ENCODE assay signal across 8 mouse cellular contexts in the genomic region with DNA sequence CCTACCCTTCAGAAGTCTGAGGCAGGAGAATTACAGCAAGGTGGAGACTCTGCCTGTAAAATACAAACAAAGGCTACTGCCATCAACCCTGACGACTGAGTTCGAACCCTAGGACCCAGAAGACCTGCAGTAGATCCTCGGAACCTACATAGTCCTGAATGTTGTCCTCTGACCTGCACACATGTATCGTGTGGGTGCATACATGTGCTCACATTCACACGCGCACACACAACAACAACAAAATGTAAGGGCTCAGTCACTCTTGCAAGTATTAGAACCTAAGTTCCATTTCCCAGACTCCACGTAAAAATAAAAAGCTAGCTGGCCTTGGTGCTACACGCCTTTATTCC. TPM values are rescaled to one million over a fixed set of nuclear protein-coding genes. Genes with fewer than 3 reads are reported as not detected.
DNase-seq lines count a peak whose midpoint lies in the region; ATAC-seq lines count a peak whose summit lies in the region.

No protein-coding gene starts in this region.

- H3K27ac ChIP-seq in kidney, embryonic 14.5 days (ENCODE audit: low read depth, low read length), result no peak overlapping the region
- H3K27ac ChIP-seq in brown adipose tissue, adult 24 weeks (replicated peaks; ENCODE audit: low read depth, low read length), result peak overlapping the region; percentile 41
- peak overlapping the region; percentile 82 for H3K27ac ChIP-seq in hindbrain, embryonic 13.5 days
- H3K27ac ChIP-seq in midbrain, embryonic 12.5 days (replicated peaks), result peak overlapping the region; percentile 64

- no peaks in the 10 kb centered on the region for H3K27me3 ChIP-seq in kidney, embryonic 14.5 days (ENCODE audit: control insufficient read depth, insufficient read depth, low read length)
- H3K27me3 ChIP-seq in hindbrain, embryonic 13.5 days, result peaks cover 17% of the 10 kb centered on the region
- H3K27me3 ChIP-seq in midbrain, embryonic 12.5 days, result peaks cover 18% of the 10 kb centered on the region

- no peaks in the 10 kb centered on the region for H3K9me3 ChIP-seq in kidney, embryonic 14.5 days (ENCODE audit: control insufficient read depth, low read length)
- no peaks in the 10 kb centered on the region for H3K9me3 ChIP-seq in hindbrain, embryonic 13.5 days
- H3K9me3 ChIP-seq in midbrain, embryonic 12.5 days, result no peaks in the 10 kb centered on the region

- peaks cover 9% of the 10 kb centered on the region for H3K4me1 ChIP-seq in kidney, embryonic 14.5 days (ENCODE audit: control insufficient read depth, insufficient read depth, low read length)
- H3K4me1 ChIP-seq in brown adipose tissue, adult 24 weeks (ENCODE audit: control insufficient read depth, insufficient read depth, insufficient read length, low read length), result peaks cover 6% of the 10 kb centered on the region; the same call in 1 of the 2 replicates
- H3K4me1 ChIP-seq in hindbrain, embryonic 13.5 days (replicated peaks), result peaks cover 35% of the 10 kb centered on the region
- peaks cover 25% of the 10 kb centered on the region for H3K4me1 ChIP-seq in midbrain, embryonic 12.5 days

- peak overlapping the region; percentile 76 for H3K4me2 ChIP-seq in kidney, embryonic 14.5 days (replicated peaks; ENCODE audit: low read depth, low read length)
- H3K4me2 ChIP-seq in hindbrain, embryonic 13.5 days, result peak overlapping the region; percentile 85
- H3K4me2 ChIP-seq in midbrain, embryonic 12.5 days (replicated peaks), result peak overlapping the region; percentile 83

- no peak for DNase-seq in kidney, postnatal 25 days
- DNase-seq in layer of hippocampus, adult 18-20 months (ENCODE audit: low spot score in 2 of 2), result no peak
- no peak for DNase-seq in adrenal gland, adult 8-10 months
- no peak for DNase-seq in gastrocnemius, postnatal 36 days

- intact Hi-C loops in gastrocnemius, postnatal 36 days (cut with DNase I), result loop anchor here (5.0 kb wide), 1 partner anchor 37 kb away; no protein-coding TSS in a partner anchor

- H3K4me3 ChIP-seq in kidney, embryonic 14.5 days (ENCODE audit: low read length), result peak overlapping the region; percentile 95
- peak overlapping the region; percentile 98 for H3K4me3 ChIP-seq in brown adipose tissue, adult 24 weeks (ENCODE audit: insufficient read depth, low read depth, low read length)
- H3K4me3 ChIP-seq in hindbrain, embryonic 13.5 days, result peak overlapping the region; percentile 94
- peak overlapping the region; percentile 75 for H3K4me3 ChIP-seq in midbrain, embryonic 12.5 days

- H3K36me3 ChIP-seq in kidney, embryonic 14.5 days (ENCODE audit: control insufficient read depth, insufficient read depth, low read length), result peaks cover 25% of the 10 kb centered on the region
- peaks cover 24% of the 10 kb centered on the region for H3K36me3 ChIP-seq in hindbrain, embryonic 13.5 days
- H3K36me3 ChIP-seq in midbrain, embryonic 12.5 days, result peaks cover 31% of the 10 kb centered on the region

- 23% methylated on average over 8 of the region's 8 CpGs for WGBS in kidney, embryonic 14.5 days
- 29% methylated on average over 8 of the region's 8 CpGs for WGBS in hindbrain, embryonic 13.5 days
- WGBS in midbrain, embryonic 12.5 days, result 29% methylated on average over 8 of the region's 8 CpGs

- peak; percentile 56 for ATAC-seq in kidney, embryonic 14.5 days (ENCODE audit: low FRiP score, low TSS enrichment)
- no peak for ATAC-seq in hindbrain, embryonic 13.5 days (ENCODE audit: low FRiP score)
- peak; percentile 65; the same call in 1 of the 2 replicates for ATAC-seq in midbrain, embryonic 12.5 days (ENCODE audit: low FRiP score, low read depth)

- peak overlapping the region; percentile 96 for H3K9ac ChIP-seq in kidney, embryonic 14.5 days (ENCODE audit: low read depth, low read length)
- H3K9ac ChIP-seq in hindbrain, embryonic 13.5 days, result peak overlapping the region; percentile 97
- H3K9ac ChIP-seq in midbrain, embryonic 12.5 days (replicated peaks), result peak overlapping the region; percentile 92

RNA-seq across cellular contexts. Expression of gene Ppfia1, which starts 0.6 kb away (rescaled TPM):
- 31.1 and 51.5 TPM in 2 replicates for polyA plus RNA-seq in kidney, embryonic 14.5 days (2014; fragmentation: Nextera tagmentation; extraction: Ambion mirVana)
- 15.7 and 17.4 TPM in 2 replicates for polyA plus RNA-seq in brown adipose tissue, adult 24 weeks (2012; ENCODE audit: insufficient read depth, insufficient read length, missing spikeins)
- 26.8 and 27.6 TPM in 2 replicates for polyA plus RNA-seq in hindbrain, embryonic 13.5 days (2015; fragmentation: Nextera tagmentation; extraction: Ambion mirVana)
- polyA plus RNA-seq in midbrain, embryonic 12.5 days (2016; fragmentation: Nextera tagmentation; extraction: Ambion mirVana), result 55.0 and 57.3 TPM in 2 replicates
- 10 to 100 TPM; 35.6 to 37.0 TPM for total RNA-seq in layer of hippocampus, adult 18-20 months (2021)
- total RNA-seq in adrenal gland, adult 8-10 months (2022), result 10 to 100 TPM; 48.2 to 63.2 (median 54.5) TPM
- 10 to 100 TPM; 23.0 to 27.5 TPM for total RNA-seq in gastrocnemius, postnatal 36 days (2021)

RNA-seq across cellular contexts. Expression of gene Fadd, which starts 28.2 kb away (rescaled TPM):
- 10.9 and 15.2 TPM in 2 replicates for polyA plus RNA-seq in kidney, embryonic 14.5 days (2014; fragmentation: Nextera tagmentation; extraction: Ambion mirVana)
- polyA plus RNA-seq in brown adipose tissue, adult 24 weeks (2012; ENCODE audit: insufficient read depth, insufficient read length, missing spikeins), result 3.5 and 6.4 TPM in 2 replicates
- polyA plus RNA-seq in hindbrain, embryonic 13.5 days (2015; fragmentation: Nextera tagmentation; extraction: Ambion mirVana), result 5.1 and 5.4 TPM in 2 replicates
- polyA plus RNA-seq in midbrain, embryonic 12.5 days (2016; fragmentation: Nextera tagmentation; extraction: Ambion mirVana), result 7.4 and 7.9 TPM in 2 replicates
- total RNA-seq in layer of hippocampus, adult 18-20 months (2021), result 1 to 10 TPM; 2.0 TPM
- total RNA-seq in adrenal gland, adult 8-10 months (2022), result 10 to 100 TPM; 13.2 to 14.9 (median 13.8) TPM
- 1 to 10 TPM; 2.2 to 2.5 TPM for total RNA-seq in gastrocnemius, postnatal 36 days (2021)
